In genomic region chr17:87349069-87349468, GRCm38 (mm10) we compare ENCODE assay signal across 14 mouse cellular contexts.
A peak's percentile ranks its signal among the peaks of the same experiment; 100 is the strongest.
DNase-seq lines count a peak whose midpoint lies in the region; ATAC-seq and TF ChIP-seq lines count a peak whose summit lies in the region.
"Had no signal": no experiment of that assay in that cellular context is flagged by ENCODE, and none has a peak within 500 bp of the region (broad histone marks: within the 10 kb centered on the region; RNA-seq: fewer than 3 reads in every experiment).

No protein-coding gene starts in this region.

- H3K4me2 ChIP-seq in hindbrain, embryonic 12.5 days (replicated peaks), result no peak overlapping the region
- no peak overlapping the region for H3K4me2 ChIP-seq in hindbrain, embryonic 14.5 days (replicated peaks)
- no peak overlapping the region for H3K4me2 ChIP-seq in midbrain, embryonic 12.5 days (replicated peaks)
- H3K4me2 ChIP-seq: embryonic facial prominence, embryonic 13.5 days; liver, embryonic 12.5 days; neural tube, embryonic 13.5 days had no signal

- WGBS in hindbrain, embryonic 12.5 days, result 22% methylated on average over 9 of the region's 9 CpGs
- 29% methylated on average over 9 of the region's 9 CpGs for WGBS in hindbrain, embryonic 14.5 days
- WGBS in midbrain, embryonic 12.5 days, result 25% methylated on average over 9 of the region's 9 CpGs

- H3K9ac ChIP-seq in hindbrain, embryonic 12.5 days, result no peak overlapping the region
- no peak overlapping the region for H3K9ac ChIP-seq in hindbrain, embryonic 14.5 days
- no peak overlapping the region for H3K9ac ChIP-seq in ES-Bruce4 (ENCODE audit: low read depth, poor library complexity, severe bottlenecking)
- no peak overlapping the region for H3K9ac ChIP-seq in midbrain, embryonic 12.5 days (replicated peaks)
- H3K9ac ChIP-seq: embryonic facial prominence, embryonic 13.5 days; liver, embryonic 12.5 days; neural tube, embryonic 13.5 days had no signal

- peak; percentile 44 for TF ChIP-seq CTCF in ES-Bruce4 (IDR thresholded peaks at IDR 0.05; ENCODE audit: low read depth, low read length)

- no peak for TF ChIP-seq EP300 in ES-Bruce4 (IDR thresholded peaks at IDR 0.05; ENCODE audit: insufficient read depth, low read depth, low read length)

- no peak for DNase-seq in hindbrain, embryonic 14.5 days (ENCODE audit: low spot score)
- DNase-seq in NIH3T3 (ENCODE audit: low read depth), result peak; percentile 20
- no peak for DNase-seq in right cerebral cortex, adult 18-20 months
- no peak for DNase-seq in frontal cortex, postnatal 36 days (ENCODE audit: low spot score in 2 of 2)
- DNase-seq: cerebellum, adult 8-10 months; right cerebral cortex, postnatal 14 days had no signal

- H3K27me3 ChIP-seq in hindbrain, embryonic 12.5 days, result no peaks in the 10 kb centered on the region
- H3K27me3 ChIP-seq in hindbrain, embryonic 14.5 days (ENCODE audit: control insufficient read depth, insufficient read depth, low read length), result no peaks in the 10 kb centered on the region
- H3K27me3 ChIP-seq in ES-Bruce4 (ENCODE audit: control insufficient read depth, insufficient read depth, low read length, poor library complexity, severe bottlenecking), result no peaks in the 10 kb centered on the region
- no peaks in the 10 kb centered on the region; the same call in 1 of the 2 replicates for H3K27me3 ChIP-seq in midbrain, embryonic 12.5 days
- H3K27me3 ChIP-seq: liver, embryonic 12.5 days; neural tube, embryonic 13.5 days had no signal

- no peak overlapping the region for H3K27ac ChIP-seq in hindbrain, embryonic 12.5 days
- no peak overlapping the region for H3K27ac ChIP-seq in hindbrain, embryonic 14.5 days
- no peak overlapping the region for H3K27ac ChIP-seq in ES-Bruce4 (ENCODE audit: insufficient read depth, low read length)
- no peak overlapping the region for H3K27ac ChIP-seq in midbrain, embryonic 12.5 days (replicated peaks)
- H3K27ac ChIP-seq: embryonic facial prominence, embryonic 13.5 days; liver, embryonic 12.5 days; macrophage; neural tube, embryonic 13.5 days had no signal

- no peaks in the 10 kb centered on the region for H3K36me3 ChIP-seq in hindbrain, embryonic 12.5 days
- H3K36me3 ChIP-seq in hindbrain, embryonic 14.5 days (replicated peaks; ENCODE audit: control insufficient read depth, insufficient read depth), result no peaks in the 10 kb centered on the region
- H3K36me3 ChIP-seq in ES-Bruce4 (ENCODE audit: control insufficient read depth, insufficient read depth, low read length, poor library complexity, severe bottlenecking), result no peaks in the 10 kb centered on the region
- H3K36me3 ChIP-seq in midbrain, embryonic 12.5 days, result no peaks in the 10 kb centered on the region
- H3K36me3 ChIP-seq: embryonic facial prominence, embryonic 13.5 days; neural tube, embryonic 13.5 days had no signal

- ATAC-seq in hindbrain, embryonic 12.5 days (ENCODE audit: low FRiP score), result peak; percentile 47
- ATAC-seq in hindbrain, embryonic 14.5 days (ENCODE audit: low FRiP score), result no peak
- peak; percentile 50; the same call in 1 of the 2 replicates for ATAC-seq in midbrain, embryonic 12.5 days (ENCODE audit: low FRiP score, low read depth)
- ATAC-seq: inflammation-experienced regulatory T-cells, adult 6 months; liver, embryonic 12.5 days had no signal

- TF ChIP-seq POLR2A in ES-Bruce4 (IDR thresholded peaks at IDR 0.05; ENCODE audit: insufficient read depth, low read length), result no peak

- H3K4me1 ChIP-seq in hindbrain, embryonic 12.5 days, result peaks cover 48% of the 10 kb centered on the region
- peaks cover 27% of the 10 kb centered on the region for H3K4me1 ChIP-seq in hindbrain, embryonic 14.5 days (replicated peaks; ENCODE audit: control insufficient read depth, insufficient read depth, low read length)
- H3K4me1 ChIP-seq in ES-Bruce4 (ENCODE audit: control insufficient read depth, insufficient read depth, low read length), result peaks cover 11% of the 10 kb centered on the region
- peaks cover 45% of the 10 kb centered on the region for H3K4me1 ChIP-seq in midbrain, embryonic 12.5 days

- no peaks in the 10 kb centered on the region for H3K9me3 ChIP-seq in hindbrain, embryonic 12.5 days (replicated peaks)
- H3K9me3 ChIP-seq in hindbrain, embryonic 14.5 days (ENCODE audit: control insufficient read depth, low read length), result no peaks in the 10 kb centered on the region
- H3K9me3 ChIP-seq in ES-Bruce4 (replicated peaks; ENCODE audit: control insufficient read depth, insufficient read depth, low read length, poor library complexity, severe bottlenecking), result no peaks in the 10 kb centered on the region
- no peaks in the 10 kb centered on the region for H3K9me3 ChIP-seq in midbrain, embryonic 12.5 days
- H3K9me3 ChIP-seq: embryonic facial prominence, embryonic 13.5 days; liver, embryonic 12.5 days; neural tube, embryonic 13.5 days had no signal

- H3K4me3 ChIP-seq in hindbrain, embryonic 12.5 days, result no peak overlapping the region
- no peak overlapping the region for H3K4me3 ChIP-seq in hindbrain, embryonic 14.5 days (replicated peaks; ENCODE audit: low read length)
- H3K4me3 ChIP-seq in ES-Bruce4 (ENCODE audit: low read depth, low read length), result no peak overlapping the region
- no peak overlapping the region for H3K4me3 ChIP-seq in midbrain, embryonic 12.5 days
- H3K4me3 ChIP-seq: embryonic facial prominence, embryonic 13.5 days; liver, embryonic 12.5 days; neural tube, embryonic 13.5 days had no signal
